Mouse (Mus musculus) heart, adult 2 months (tissue): ENCODE data around the gene Cryab. TPM values are rescaled to one million over a fixed set of nuclear protein-coding genes. Genes with fewer than 3 reads are reported as not detected.
A peak's percentile ranks its signal among the peaks of the same experiment; 100 is the strongest.

Experiments used
- DNase-seq, 2 experiments: peaks; one replicate each; pipeline ENCODE4 v3.0.0; 2021
- H3K27ac ChIP-seq: fragments of 200-600 bp; 2 replicates; pipeline ENCODE4 v1.8.1; 2022
- H3K27me3 ChIP-seq: fragments of 200-500 bp; 2 replicates; pipeline ENCODE4 v1.6.1; 2012; ENCODE audit warnings: mild to moderate bottlenecking, low read length, inconsistent platforms, mixed read lengths; ENCODE audit not compliant: control insufficient read depth, insufficient read depth
- H3K36me3 ChIP-seq: fragments of 200-500 bp; 2 replicates; pipeline ENCODE4 v1.6.1; 2012; ENCODE audit warnings: low read length, inconsistent platforms; ENCODE audit not compliant: control insufficient read depth, insufficient read depth
- H3K4me1 ChIP-seq: fragments of 200-500 bp; 2 replicates; pipeline ENCODE4 v1.6.1; 2011; ENCODE audit warnings: low read length; ENCODE audit not compliant: control insufficient read depth, insufficient read depth
- H3K4me3 ChIP-seq: fragments of 200-600 bp; 2 replicates; pipeline ENCODE4 v1.8.1; 2022
- H3K79me2 ChIP-seq: fragments of 200-500 bp; replicated peaks from 2 replicates; pipeline ENCODE4 v1.6.1; 2012; ENCODE audit warnings: mild to moderate bottlenecking, inconsistent platforms, low read length, moderate library complexity, mixed read lengths; ENCODE audit not compliant: control insufficient read depth, insufficient read depth
- H3K9ac ChIP-seq: fragments of 200-500 bp; 2 replicates; pipeline ENCODE4 v1.6.1; 2012; ENCODE audit warnings: low read depth, mild to moderate bottlenecking, control low read depth, inconsistent platforms, low read length, mixed read lengths
- CTCF ChIP-seq: fragments of 200-600 bp; IDR thresholded peaks from 2 replicates; pipeline ENCODE4 v1.8.1; 2022; ENCODE audit warnings: antibody characterized with exemption, mild to moderate bottlenecking, moderate library complexity
- EP300 ChIP-seq: fragments of 200-500 bp; IDR thresholded peaks from 2 replicates; pipeline ENCODE4 v1.6.1; 2011; ENCODE audit warnings: low read depth, low read length, control low read depth; ENCODE audit not compliant: insufficient read depth
- POLR2A ChIP-seq: fragments of 200-500 bp; IDR thresholded peaks from 2 replicates; pipeline ENCODE4 v1.6.1; 2011; ENCODE audit warnings: mild to moderate bottlenecking, low read depth, low read length, control low read depth; ENCODE audit not compliant: insufficient read depth
- WGBS: fragments of 180-500 bp; shearing (Covaris S2); methylation state at CpG from one replicate; pipeline ENCODE4 v1.1.7; 2018; 5-methylcytosine and 5-hydroxymethylcytosine counted together
- intact Hi-C: fragments of 180-260 bp; cut with DNase I; formaldehyde crosslinking; loops from one replicate; pipeline ENCODE4 v1.15.1; 2025
- polyA plus RNA-seq: library from polyadenylated mRNA; depleted of rRNA; stranded (reverse); fragments of >200 nt; gene quantifications from 2 replicates; pipeline ENCODE4 v1.2.3, GENCODE M21; 2012
- total RNA-seq, 2 experiments: library from RNA; stranded (reverse); gene quantifications; 2 replicates each; pipeline ENCODE4 v1.2.3; 2021

Cryab gene
- total and polyA plus RNA-seq, 3 experiments = 2,783 to 4,349 (median 3,339) TPM

DNA sequence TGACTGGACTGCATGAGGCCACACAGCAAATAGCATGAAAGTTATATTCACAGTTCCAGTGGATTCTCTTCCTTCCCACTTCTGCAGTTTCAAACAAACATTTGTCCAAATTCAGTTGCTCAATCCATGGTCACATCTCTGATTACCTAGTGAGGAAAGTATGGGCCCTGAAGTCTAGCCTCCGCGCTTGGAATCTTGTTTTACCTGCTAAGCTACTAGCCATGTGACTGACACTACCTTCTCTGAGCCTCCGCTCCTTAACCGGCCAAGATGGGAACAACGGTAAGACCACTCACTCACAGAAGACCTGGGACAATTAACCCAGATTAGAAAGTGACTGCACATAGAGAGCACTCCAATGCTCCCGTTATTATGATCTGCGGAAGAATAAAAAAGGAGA lies 5.3 kb upstream of the Cryab start:
- TF ChIP-seq EP300 (no peak), POLR2A (no peak), CTCF (no peak)
- DNase-seq = no peak
- no peaks in the 10 kb centered on the region for H3K79me2 ChIP-seq
- no peaks in the 10 kb centered on the region for H3K36me3 ChIP-seq
- H3K9ac ChIP-seq = no peak overlapping the region; the same call in 1 of the 2 replicates
- intact Hi-C loops = no loop called here
- peak overlapping the region; percentile 34 for H3K27ac ChIP-seq
- peaks cover 2% of the 10 kb centered on the region for H3K4me1 ChIP-seq
- H3K4me3 ChIP-seq = peak overlapping the region; percentile 35
- 28% methylated on average over 7 of the region's 7 CpGs for WGBS
- H3K27me3 ChIP-seq = no peaks in the 10 kb centered on the region

- intact Hi-C loops = no loop called here
- H3K27ac ChIP-seq = peak within 1 kb of the TSS; percentile 34
These were observed 4.9 kb upstream of the Cryab start, which contains the start of gene 2310030G06Rik for GRCm38 (mm10) chr9:50746214-50746677. Gene 2310030G06Rik, minus strand, starts transcription at chr9:50746536.

GRCm38 (mm10) chr9:50750706-50751105 lies 419 bp upstream of the Cryab start:
- peaks cover 10% of the 10 kb centered on the region for H3K36me3 ChIP-seq
- H3K27me3 ChIP-seq = no peaks in the 10 kb centered on the region
- H3K27ac ChIP-seq = peak overlapping the region; percentile 98
- H3K4me3 ChIP-seq = peak overlapping the region; percentile 62; the same call in 1 of the 2 replicates
- TF ChIP-seq EP300 (no peak), POLR2A (no peak), CTCF (no peak)
- 39% methylated on average over 6 of the region's 6 CpGs for WGBS
- no peak overlapping the region; the same call in 1 of the 2 replicates for H3K9ac ChIP-seq
- H3K79me2 ChIP-seq = no peaks in the 10 kb centered on the region
- H3K4me1 ChIP-seq = no peaks in the 10 kb centered on the region
- no peak for DNase-seq
- intact Hi-C loops = no loop called here

More at GRCm38 (mm10) chr9:50746214-50746677, 4.9 kb upstream of the Cryab start, which contains the start of gene 2310030G06Rik:
- Histone ChIP-seq H3K9ac (peak within 1 kb of the TSS; percentile 56), H3K4me3 (peak within 1 kb of the TSS; percentile 35), H3K36me3 (no peaks in the 10 kb centered on the region), H3K79me2 (no peaks in the 10 kb centered on the region), H3K4me1 (peaks cover 2% of the 10 kb centered on the region), H3K27me3 (no peaks in the 10 kb centered on the region)
- DNase-seq = no peak
- 0 out of 2 replicates have a peak, but pooled peaks have one; percentile 13 for TF ChIP-seq POLR2A
- TF ChIP-seq CTCF = peak; percentile 43
- no peak for TF ChIP-seq EP300
- 8% methylated on average over 19 of the region's 19 CpGs for WGBS

DNA sequence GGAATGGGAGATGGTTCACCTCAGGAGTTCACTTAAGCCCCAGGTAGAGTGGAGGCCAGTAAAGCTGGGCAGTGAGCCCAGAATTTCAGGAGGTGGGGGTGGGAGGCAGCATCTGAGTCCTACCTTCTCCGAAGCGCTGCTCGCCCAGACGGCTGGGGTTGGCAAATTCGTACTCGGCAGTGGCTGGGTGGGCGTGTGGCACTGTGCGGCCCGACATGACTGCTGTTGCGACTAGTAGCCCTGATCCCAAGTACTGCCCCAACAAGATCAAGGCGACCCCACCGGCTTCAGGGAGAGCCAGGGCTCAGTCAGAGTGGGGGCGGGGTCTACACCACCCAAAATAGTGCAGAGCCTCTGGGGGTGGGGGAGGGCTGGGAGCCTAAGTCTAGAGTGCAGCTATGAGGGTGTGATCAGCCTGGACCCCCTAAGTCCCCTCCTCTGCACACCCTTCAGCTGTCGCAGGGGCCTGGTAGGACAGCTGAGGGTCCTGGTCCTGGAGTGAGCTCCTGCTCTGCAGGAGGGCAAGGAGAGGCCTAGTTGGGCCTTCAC lies 1.0 kb downstream of the Cryab start, which contains the start of gene Hspb2:
Hspb2 (minus strand) TSS at position 301 of the 549 bp plus-strand sequence.
- H3K4me3 ChIP-seq = peak within 1 kb of the TSS; percentile 62
- no peaks in the 10 kb centered on the region for H3K27me3 ChIP-seq
- 43% methylated on average over 14 of the region's 14 CpGs for WGBS
- intact Hi-C loops = no loop called here
- peak within 1 kb of the TSS; percentile 98 for H3K27ac ChIP-seq
- TF ChIP-seq EP300 = 0 out of 2 replicates have a peak, but pooled peaks have one; percentile 6
- no peak for TF ChIP-seq CTCF
- TF ChIP-seq POLR2A = peak; percentile 70; the same call in 1 of the 2 replicates
- H3K9ac ChIP-seq = peak within 1 kb of the TSS; percentile 95
- H3K4me1 ChIP-seq = no peaks in the 10 kb centered on the region
- H3K36me3 ChIP-seq = peaks cover 17% of the 10 kb centered on the region
- H3K79me2 ChIP-seq = no peaks in the 10 kb centered on the region
- peak; percentile 69 to 74 for DNase-seq

DNA sequence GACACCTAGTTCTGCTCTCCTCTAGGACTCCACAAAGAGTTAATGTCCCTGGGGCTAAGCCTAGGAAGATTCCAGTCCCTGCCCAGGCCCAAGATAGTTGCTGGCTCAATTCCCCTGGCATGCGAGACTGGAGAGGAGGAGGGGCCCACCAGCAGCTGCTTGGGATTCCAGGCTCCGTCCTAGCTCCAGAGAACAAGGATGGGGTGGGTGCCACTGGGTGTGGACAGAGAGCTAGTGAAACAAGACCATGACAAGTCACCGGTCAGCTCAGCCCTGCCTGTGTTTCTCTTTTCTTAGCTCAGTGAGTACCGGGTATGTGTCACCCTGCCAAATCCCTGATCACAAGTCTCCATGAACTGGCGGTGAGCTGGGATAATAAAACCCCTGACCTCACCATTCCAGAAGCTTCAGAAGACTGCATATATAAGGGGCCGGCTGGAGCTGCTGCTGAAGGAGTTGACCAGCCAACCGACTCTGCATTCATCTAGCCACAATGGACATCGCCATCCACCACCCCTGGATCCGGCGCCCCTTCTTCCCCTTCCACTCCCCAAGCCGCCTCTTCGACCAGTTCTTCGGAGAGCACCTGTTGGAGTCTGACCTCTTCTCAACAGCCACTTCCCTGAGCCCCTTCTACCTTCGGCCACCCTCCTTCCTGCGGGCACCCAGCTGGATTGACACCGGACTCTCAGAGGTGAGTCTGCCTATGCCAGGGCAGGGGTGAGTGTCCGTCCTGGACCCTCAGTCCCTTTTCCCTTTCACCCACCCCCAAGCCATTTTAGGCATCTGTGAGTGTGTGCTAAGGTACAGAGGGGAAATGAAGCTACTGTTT lies 1.9 kb downstream of the Cryab start:
- peak overlapping the region; percentile 95 for H3K9ac ChIP-seq
- peak; percentile 84 to 93 for DNase-seq
- peak; percentile 94 for TF ChIP-seq EP300
- peak; percentile 81 for TF ChIP-seq POLR2A
- TF ChIP-seq CTCF = no peak
- 27% methylated on average over 16 of the region's 17 CpGs for WGBS
- peak overlapping the region; percentile 98 for H3K27ac ChIP-seq
- H3K27me3 ChIP-seq = no peaks in the 10 kb centered on the region
- H3K79me2 ChIP-seq = no peaks in the 10 kb centered on the region
- H3K4me1 ChIP-seq = no peaks in the 10 kb centered on the region
- H3K36me3 ChIP-seq = peaks cover 17% of the 10 kb centered on the region
- H3K4me3 ChIP-seq = peak overlapping the region; percentile 62
- intact Hi-C loops = no loop called here
